Comparison of ENCODE assay signal across 8 mouse cellular contexts in the genomic region with DNA sequence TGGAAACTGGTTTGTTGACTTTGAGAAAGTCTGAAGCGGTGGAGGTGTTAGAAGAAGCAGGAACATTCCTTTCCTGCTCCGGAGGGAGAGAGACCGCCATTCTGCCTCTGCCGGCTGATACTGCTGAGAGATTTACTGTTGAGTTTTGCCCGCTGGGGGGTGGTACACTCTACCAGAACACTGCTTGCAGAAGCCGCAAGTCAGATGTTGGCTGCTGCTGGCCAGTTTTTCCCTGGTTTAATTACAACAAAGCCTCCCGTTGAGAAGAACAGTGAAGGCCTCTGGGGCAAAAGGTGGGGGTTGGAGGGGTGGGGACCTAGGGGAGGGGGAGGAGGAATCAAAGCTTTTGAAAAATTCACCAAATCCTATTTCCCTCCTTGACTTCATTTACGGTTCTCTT. TPM values are rescaled to one million over a fixed set of nuclear protein-coding genes. Genes with fewer than 3 reads are reported as not detected.
DNase-seq lines count a peak whose midpoint lies in the region; ATAC-seq and TF ChIP-seq lines count a peak whose summit lies in the region.

No protein-coding gene starts in this region.

- H3K4me3 ChIP-seq in embryonic fibroblast, embryonic 13.5 days (ENCODE audit: insufficient read depth, low read length) = peak overlapping the region; percentile 9; the same call in 1 of the 2 replicates
- peak overlapping the region; percentile 26 to 50 for H3K4me3 ChIP-seq in heart, embryonic 14.5 days (ENCODE audit: control insufficient read depth in 1 of 2, insufficient read depth in 1 of 2, low read depth in 1 of 2, low read length in 2 of 2)
- H3K4me3 ChIP-seq in neural tube, embryonic 13.5 days = peak overlapping the region; percentile 62

- peak overlapping the region; percentile 36 for H3K9ac ChIP-seq in heart, embryonic 14.5 days (ENCODE audit: low read length)
- H3K9ac ChIP-seq in neural tube, embryonic 13.5 days = peak overlapping the region; percentile 69

- H3K4me1 ChIP-seq in embryonic fibroblast, embryonic 13.5 days (ENCODE audit: control insufficient read depth, insufficient read depth, low read length) = no peaks in the 10 kb centered on the region; the same call in 1 of the 2 replicates
- peaks cover 3 to 10% of the 10 kb centered on the region in 2 experiments; a peak in 1 of 4 replicates for H3K4me1 ChIP-seq in heart, embryonic 14.5 days (ENCODE audit: control insufficient read depth in 2 of 2, insufficient read depth in 2 of 2, low read length in 2 of 2)
- H3K4me1 ChIP-seq in neural tube, embryonic 13.5 days (replicated peaks) = peaks cover 55% of the 10 kb centered on the region

- no peaks in the 10 kb centered on the region for H3K27me3 ChIP-seq in heart, embryonic 14.5 days (ENCODE audit: control insufficient read depth, insufficient read depth, low read length)
- H3K27me3 ChIP-seq in neural tube, embryonic 13.5 days = no peaks in the 10 kb centered on the region

- no peak for TF ChIP-seq POLR2A in embryonic fibroblast, embryonic 13.5 days (IDR thresholded peaks at IDR 0.05; ENCODE audit: low read depth, low read length)

- H3K9me3 ChIP-seq in heart, embryonic 14.5 days (ENCODE audit: control insufficient read depth, low read length) = no peaks in the 10 kb centered on the region
- no peaks in the 10 kb centered on the region for H3K9me3 ChIP-seq in neural tube, embryonic 13.5 days

- ATAC-seq in heart, embryonic 14.5 days (ENCODE audit: insufficient number of reproducible peaks, insufficient read depth, low FRiP score, low read depth) = 0 out of 2 replicates have a peak, but pooled peaks have one; percentile 27
- peak; percentile 62; the same call in 1 of the 2 replicates for ATAC-seq in neural tube, embryonic 13.5 days (ENCODE audit: low read depth)

- WGBS in heart, embryonic 14.5 days = 7% methylated on average over 8 of the region's 8 CpGs
- 2% methylated on average over 8 of the region's 8 CpGs for WGBS in neural tube, embryonic 13.5 days

- peak; percentile 5 for DNase-seq in thymus, postnatal 0 days (ENCODE audit: low spot score)
- no peak for DNase-seq in thymus, postnatal 25 days
- peak; percentile 84 for DNase-seq in kidney, postnatal 10 days
- peak; percentile 59 for DNase-seq in liver
- peak; percentile 62 to 68 for DNase-seq in urinary bladder, postnatal 4 days (ENCODE audit: low spot score in 2 of 2)

- peak overlapping the region; percentile 70 for H3K4me2 ChIP-seq in heart, embryonic 14.5 days (ENCODE audit: low read length)
- peak overlapping the region; percentile 63 for H3K4me2 ChIP-seq in neural tube, embryonic 13.5 days

- TF ChIP-seq CTCF in embryonic fibroblast, embryonic 13.5 days (IDR thresholded peaks at IDR 0.05; ENCODE audit: borderline replicate concordance, insufficient read depth, low read length) = 0 out of 2 replicates have a peak, but pooled peaks have one; percentile 30

- no peak overlapping the region for H3K27ac ChIP-seq in embryonic fibroblast, embryonic 13.5 days (ENCODE audit: insufficient read depth, low read length)
- H3K27ac ChIP-seq in heart, embryonic 14.5 days (replicated peaks in 1 of 2; ENCODE audit: control insufficient read depth in 1 of 2, insufficient read depth in 1 of 2, low read depth in 2 of 2, low read length in 2 of 2) = no peak overlapping the region
- peak overlapping the region; percentile 67 for H3K27ac ChIP-seq in neural tube, embryonic 13.5 days (replicated peaks)

- H3K36me3 ChIP-seq in heart, embryonic 14.5 days (ENCODE audit: control insufficient read depth, insufficient read depth, low read length) = no peaks in the 10 kb centered on the region
- 0 out of 2 replicates have a peak, but pooled peaks cover under 1% of the 10 kb centered on the region for H3K36me3 ChIP-seq in neural tube, embryonic 13.5 days

RNA-seq across cellular contexts. Expression of gene Flrt3, which starts 3.0 kb away (rescaled TPM):
- polyA plus RNA-seq in thymus, postnatal 0 days (2015; fragmentation: Nextera tagmentation; extraction: Ambion mirVana) = 2.7 and 3.9 TPM in 2 replicates
- polyA plus RNA-seq in embryonic fibroblast, embryonic 13.5 days (2011; ENCODE audit: insufficient read length, low read depth, missing spikeins) = 11.9 and 20.5 TPM in 2 replicates
- polyA plus RNA-seq in heart, embryonic 14.5 days (2014; fragmentation: Nextera tagmentation; extraction: Ambion mirVana) = 19.9 and 20.2 TPM in 2 replicates
- 36.2 and 42.3 TPM in 2 replicates for polyA plus RNA-seq in neural tube, embryonic 13.5 days (2015; fragmentation: Nextera tagmentation; extraction: Ambion mirVana)

Comparison
In these comparisons a context has a peak if more than half of its experiments do, and no peak if none do; other contexts are left out.
1. H3K4me3 ChIP-seq: peak in every context shown above with its lines; median percentile 62 in neural tube, embryonic 13.5 days; 38 in heart, embryonic 14.5 days; 9 in embryonic fibroblast, embryonic 13.5 days.